Mouse (Mus musculus) forebrain, embryonic 13.5 days (tissue): ENCODE results near the gene Znrf4. TPM values are rescaled to one million over a fixed set of nuclear protein-coding genes. Genes with fewer than 3 reads are reported as not detected.

Experiments used
- ATAC-seq: fragments of 200-750 bp; cut with Nextera tagmentation; 2 replicates; pipeline ENCODE4 v1.8.0; 2017
- H3K27ac ChIP-seq: fragments of 300-500 bp; sonication (generic); 2 replicates; pipeline ENCODE4 v1.5.1; 2015; ENCODE audit warnings: inconsistent platforms, mild to moderate bottlenecking, moderate library complexity
- H3K27me3 ChIP-seq: fragments of 300-500 bp; sonication (generic); 2 replicates; pipeline ENCODE4 v1.6.1; 2015; ENCODE audit warnings: mild to moderate bottlenecking, inconsistent platforms
- H3K36me3 ChIP-seq: fragments of 300-500 bp; sonication (generic); 2 replicates; pipeline ENCODE4 v1.6.1; 2015; ENCODE audit warnings: mild to moderate bottlenecking, inconsistent platforms; ENCODE audit not compliant: poor library complexity, severe bottlenecking
- H3K4me1 ChIP-seq: fragments of 300-500 bp; sonication (generic); 2 replicates; pipeline ENCODE4 v1.6.1; 2015; ENCODE audit warnings: inconsistent platforms
- H3K4me2 ChIP-seq: fragments of 300-500 bp; sonication (generic); 2 replicates; pipeline ENCODE4 v1.6.1; 2015; ENCODE audit warnings: inconsistent platforms, mild to moderate bottlenecking, moderate library complexity
- H3K4me3 ChIP-seq: fragments of 300-500 bp; sonication (generic); 2 replicates; pipeline ENCODE4 v1.5.1; 2015; ENCODE audit warnings: mild to moderate bottlenecking, inconsistent platforms
- H3K9ac ChIP-seq: fragments of 300-500 bp; sonication (generic); 2 replicates; pipeline ENCODE4 v1.6.1; 2015; ENCODE audit warnings: mild to moderate bottlenecking, inconsistent platforms
- H3K9me3 ChIP-seq: fragments of 300-500 bp; sonication (generic); replicated peaks from 2 replicates; pipeline ENCODE4 v1.6.1; 2016; ENCODE audit warnings: inconsistent platforms
- WGBS: fragments of 180-500 bp; shearing (Covaris S2); methylation state at CpG from one replicate; pipeline ENCODE4 v1.1.7; 2015; 5-methylcytosine and 5-hydroxymethylcytosine counted together
- polyA plus RNA-seq: library from polyadenylated mRNA; unstranded; fragments of >200 nt; fragmentation: Nextera tagmentation; extraction: Ambion mirVana; gene quantifications from 2 replicates; pipeline ENCODE4 v1.2.1, GENCODE M21; 2015

The Znrf4 gene
- polyA plus RNA-seq, 1 experiment from 2014 or later: 0.14 TPM

GRCm38 (mm10) chr17:56470571-56470970 lies 41.7 kb downstream of the Znrf4 start:
- H3K4me3 ChIP-seq: peak overlapping the region; percentile 31

DNA sequence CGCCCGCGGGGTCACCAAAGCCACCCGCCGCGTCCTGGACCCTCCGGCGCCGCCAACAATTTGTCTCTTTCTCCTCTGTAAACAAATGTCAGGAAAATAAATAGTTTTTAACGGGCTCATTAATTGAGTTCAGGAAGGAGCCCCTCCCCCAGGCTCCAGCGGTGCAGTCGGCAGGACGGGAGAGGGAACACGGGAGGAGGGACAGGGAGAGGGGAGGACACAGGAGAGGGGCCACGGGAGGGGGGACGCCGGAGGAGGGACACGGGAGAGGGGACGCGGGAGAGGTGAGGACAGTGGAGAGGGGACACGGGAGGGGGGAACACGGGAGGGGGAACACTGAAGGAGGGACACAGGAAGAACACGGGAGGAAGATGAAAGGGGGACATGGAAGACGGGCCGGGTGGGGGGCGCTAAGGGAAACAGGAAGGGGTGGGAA lies 42.2 kb downstream of the Znrf4 start:
- 3% methylated on average over 22 of the region's 26 CpGs for WGBS
- H3K9ac ChIP-seq: peak overlapping the region; percentile 63

More at GRCm38 (mm10) chr17:56470571-56470970, 41.7 kb downstream of the Znrf4 start:
- no peak for ATAC-seq
- 22% methylated on average over 10 of the region's 10 CpGs for WGBS
- Histone ChIP-seq H3K27ac (peak overlapping the region; percentile 99), H3K9me3 (no peaks in the 10 kb centered on the region), H3K4me1 (peaks cover 86% of the 10 kb centered on the region), H3K27me3 (no peaks in the 10 kb centered on the region), H3K4me2 (peak overlapping the region; percentile 99), H3K9ac (peak overlapping the region; percentile 63), H3K36me3 (peaks cover 18% of the 10 kb centered on the region)

GRCm38 (mm10) chr17:56469275-56469674 lies 43.0 kb downstream of the Znrf4 start:
- H3K36me3 ChIP-seq: peaks cover 30% of the 10 kb centered on the region
- peak; percentile 11 for ATAC-seq
- H3K27ac ChIP-seq: peak overlapping the region; percentile 99
- WGBS: 9% methylated on average over 8 of the region's 8 CpGs
- H3K4me3 ChIP-seq: peak overlapping the region; percentile 31
- peak overlapping the region; percentile 63 for H3K9ac ChIP-seq
- peak overlapping the region; percentile 99 for H3K4me2 ChIP-seq
- no peaks in the 10 kb centered on the region for H3K9me3 ChIP-seq
- no peaks in the 10 kb centered on the region for H3K27me3 ChIP-seq
- peaks cover 97% of the 10 kb centered on the region for H3K4me1 ChIP-seq

More for the DNA sequence above, 42.2 kb downstream of the Znrf4 start:
- H3K4me1 ChIP-seq: peaks cover 91% of the 10 kb centered on the region
- H3K4me2 ChIP-seq: peak overlapping the region; percentile 99
- no peaks in the 10 kb centered on the region for H3K9me3 ChIP-seq
- H3K36me3 ChIP-seq: peaks cover 23% of the 10 kb centered on the region
- peak overlapping the region; percentile 31 for H3K4me3 ChIP-seq
- H3K27ac ChIP-seq: peak overlapping the region; percentile 99
- no peaks in the 10 kb centered on the region for H3K27me3 ChIP-seq
- no peak for ATAC-seq

DNA sequence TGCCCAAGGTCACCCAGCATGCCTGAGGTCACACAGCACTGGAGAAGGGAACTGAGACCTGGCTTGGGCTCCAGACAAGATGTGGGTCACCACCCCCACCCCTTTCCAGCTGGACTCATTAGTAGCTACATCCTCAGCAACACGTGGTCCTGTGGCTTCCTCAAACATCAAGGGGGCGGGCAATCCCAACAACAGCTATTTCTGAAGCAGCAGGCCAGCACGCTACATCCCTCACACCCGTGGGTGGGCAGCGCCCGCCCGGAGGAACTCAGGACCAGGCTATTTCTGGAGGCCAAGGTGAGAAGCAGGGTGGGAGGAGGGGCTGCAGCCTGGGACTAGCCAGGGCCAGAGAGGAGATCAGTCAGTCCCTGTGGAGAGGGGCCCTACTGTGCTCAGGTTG lies 43.4 kb downstream of the Znrf4 start:
- Histone ChIP-seq H3K36me3 (peaks cover 30% of the 10 kb centered on the region), H3K27me3 (no peaks in the 10 kb centered on the region), H3K4me3 (peak overlapping the region; percentile 31; the same call in 1 of the 2 replicates), H3K9ac (peak overlapping the region; percentile 63), H3K9me3 (no peaks in the 10 kb centered on the region), H3K27ac (peak overlapping the region; percentile 99), H3K4me1 (peaks cover 97% of the 10 kb centered on the region), H3K4me2 (peak overlapping the region; percentile 99)
- WGBS: 52% methylated on average over 7 of the region's 7 CpGs
- no peak for ATAC-seq

DNA sequence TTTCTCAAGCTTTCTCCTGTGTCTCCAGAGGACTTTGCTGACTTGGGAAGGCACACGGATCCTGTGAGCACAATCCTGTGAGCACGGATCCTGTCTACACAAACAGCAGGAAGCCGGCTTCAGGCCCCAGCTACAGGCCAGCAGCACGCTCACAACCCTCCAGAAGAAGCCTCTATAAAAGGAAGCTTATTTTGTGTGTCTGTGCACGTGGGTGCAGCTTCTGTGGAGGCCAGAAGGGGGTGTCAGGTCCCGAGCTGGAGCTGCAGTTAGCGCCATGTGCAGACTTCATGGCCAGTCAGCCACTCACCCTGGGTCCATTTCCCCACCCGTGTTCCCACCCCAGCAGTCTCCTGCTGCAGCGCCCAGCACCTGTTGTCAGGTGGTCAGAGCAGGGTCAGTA lies 43.9 kb downstream of the Znrf4 start:
- 87% methylated on average over 9 of the region's 9 CpGs for WGBS
- ATAC-seq: no peak
- peak overlapping the region; percentile 18; the same call in 1 of the 2 replicates for H3K4me3 ChIP-seq
- H3K27ac ChIP-seq: peak overlapping the region; percentile 99
- H3K4me2 ChIP-seq: peak overlapping the region; percentile 99; the same call in 1 of the 2 replicates
- peaks cover 97% of the 10 kb centered on the region for H3K4me1 ChIP-seq
- H3K9ac ChIP-seq: peak overlapping the region; percentile 63; the same call in 1 of the 2 replicates
- no peaks in the 10 kb centered on the region for H3K27me3 ChIP-seq
- H3K36me3 ChIP-seq: peaks cover 30% of the 10 kb centered on the region
- no peaks in the 10 kb centered on the region for H3K9me3 ChIP-seq

GRCm38 (mm10) chr17:56467456-56467884 lies 44.8 kb downstream of the Znrf4 start:
- no peaks in the 10 kb centered on the region for H3K27me3 ChIP-seq
- peak overlapping the region; percentile 99 for H3K27ac ChIP-seq
- peak; percentile 80 for ATAC-seq
- peak overlapping the region; percentile 61 for H3K9ac ChIP-seq
- H3K4me2 ChIP-seq: peak overlapping the region; percentile 99
- H3K36me3 ChIP-seq: peaks cover 30% of the 10 kb centered on the region
- peak overlapping the region; percentile 18 for H3K4me3 ChIP-seq
- peaks cover 97% of the 10 kb centered on the region for H3K4me1 ChIP-seq
- 6% methylated on average over 6 of the region's 7 CpGs for WGBS
- H3K9me3 ChIP-seq: no peaks in the 10 kb centered on the region

DNA sequence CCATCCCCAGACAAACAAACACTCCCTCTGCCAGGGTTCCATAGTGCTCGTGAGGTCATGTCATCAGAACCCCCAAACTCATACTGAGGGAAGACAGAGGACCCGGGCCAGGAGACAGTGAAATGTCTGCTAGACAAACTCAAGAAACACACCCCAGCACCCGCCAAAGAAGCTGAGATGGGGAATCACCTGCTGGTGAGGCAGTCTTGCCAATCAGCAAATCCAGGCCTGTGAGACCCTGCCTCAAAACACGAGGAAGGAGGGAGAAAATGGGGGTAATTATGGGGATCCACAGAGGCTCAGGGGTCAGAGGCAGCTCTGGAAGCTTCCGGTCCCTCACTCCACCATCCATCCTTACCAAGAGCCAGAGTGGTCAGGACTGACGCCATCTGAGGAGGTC lies 45.5 kb downstream of the Znrf4 start:
- Histone ChIP-seq H3K9me3 (no peaks in the 10 kb centered on the region), H3K36me3 (peaks cover 30% of the 10 kb centered on the region), H3K4me3 (peak overlapping the region; percentile 14; the same call in 1 of the 2 replicates), H3K9ac (peak overlapping the region; percentile 61), H3K27ac (peak overlapping the region; percentile 99), H3K4me1 (peaks cover 95% of the 10 kb centered on the region), H3K4me2 (peak overlapping the region; percentile 99), H3K27me3 (no peaks in the 10 kb centered on the region)
- no peak for ATAC-seq
- WGBS: 40% methylated on average over 6 of the region's 6 CpGs

DNA sequence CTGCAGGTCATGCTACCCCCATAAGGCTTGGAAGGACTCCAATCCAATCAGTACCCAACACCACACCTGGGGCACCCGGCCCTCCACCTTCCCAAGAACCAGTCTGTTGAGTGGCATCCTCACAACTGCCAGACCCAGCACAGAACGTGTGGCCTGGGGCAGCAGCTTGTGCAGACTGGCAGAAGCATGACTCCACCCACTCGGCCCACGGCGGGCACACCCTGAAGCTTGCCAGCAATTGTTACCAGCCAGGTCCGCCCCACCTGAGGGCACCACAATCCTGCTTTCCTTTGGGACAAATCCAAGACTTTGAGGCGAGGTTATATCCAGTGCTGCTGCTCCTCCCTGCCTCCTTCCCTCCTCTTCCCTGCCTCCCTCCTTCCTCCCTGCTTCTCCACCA lies 47.4 kb downstream of the Znrf4 start:
- H3K9me3 ChIP-seq: no peaks in the 10 kb centered on the region
- H3K4me2 ChIP-seq: peak overlapping the region; percentile 14; the same call in 1 of the 2 replicates
- WGBS: 66% methylated on average over 7 of the region's 7 CpGs
- H3K27ac ChIP-seq: peak overlapping the region; percentile 99
- no peak overlapping the region for H3K4me3 ChIP-seq
- peaks cover 32% of the 10 kb centered on the region for H3K36me3 ChIP-seq
- no peak for ATAC-seq
- H3K27me3 ChIP-seq: no peaks in the 10 kb centered on the region
- H3K4me1 ChIP-seq: peaks cover 95% of the 10 kb centered on the region
- peak overlapping the region; percentile 37 for H3K9ac ChIP-seq

DNA sequence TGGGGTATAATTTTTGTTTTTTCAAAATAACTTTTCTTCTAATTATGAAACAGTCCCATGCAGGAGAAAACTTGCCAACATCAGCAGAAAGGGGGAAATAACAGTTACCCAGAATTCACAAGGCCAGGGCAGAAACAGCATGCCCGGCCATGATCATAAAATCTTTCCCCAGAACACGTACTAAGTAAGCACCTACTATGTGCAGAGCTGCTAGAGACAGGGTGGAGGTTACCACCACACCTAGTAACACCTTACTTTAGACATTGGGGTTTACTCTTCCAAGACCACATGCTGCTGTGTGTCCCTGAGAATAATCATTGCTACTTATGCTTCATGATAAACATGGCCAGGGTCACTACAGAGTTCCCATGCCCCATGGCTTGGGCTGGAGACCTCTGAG lies 47.9 kb downstream of the Znrf4 start:
- peak overlapping the region; percentile 40; the same call in 1 of the 2 replicates for H3K27ac ChIP-seq
- no peak for ATAC-seq
- no peaks in the 10 kb centered on the region for H3K9me3 ChIP-seq
- H3K4me1 ChIP-seq: peaks cover 95% of the 10 kb centered on the region
- H3K36me3 ChIP-seq: peaks cover 31% of the 10 kb centered on the region
- H3K4me2 ChIP-seq: 0 out of 2 replicates have a peak overlapping the region, but pooled peaks have one; percentile 14
- peak overlapping the region; percentile 37; the same call in 1 of the 2 replicates for H3K9ac ChIP-seq
- 94% methylated on average over 2 of the region's 2 CpGs for WGBS
- H3K4me3 ChIP-seq: no peak overlapping the region
- H3K27me3 ChIP-seq: no peaks in the 10 kb centered on the region

- H3K4me3 ChIP-seq: peak overlapping the region; percentile 57; the same call in 1 of the 2 replicates
- peaks cover 30% of the 10 kb centered on the region for H3K36me3 ChIP-seq
- H3K9ac ChIP-seq: peak overlapping the region; percentile 77; the same call in 1 of the 2 replicates
- 55% methylated on average over 1 of the region's 1 CpGs for WGBS
- H3K4me2 ChIP-seq: peak overlapping the region; percentile 93
- ATAC-seq: no peak
- H3K9me3 ChIP-seq: no peaks in the 10 kb centered on the region
- peaks cover 95% of the 10 kb centered on the region for H3K4me1 ChIP-seq
- peak overlapping the region; percentile 94 for H3K27ac ChIP-seq
- H3K27me3 ChIP-seq: no peaks in the 10 kb centered on the region
Observed at GRCm38 (mm10) chr17:56463500-56463899, 48.7 kb downstream of the Znrf4 start.

DNA sequence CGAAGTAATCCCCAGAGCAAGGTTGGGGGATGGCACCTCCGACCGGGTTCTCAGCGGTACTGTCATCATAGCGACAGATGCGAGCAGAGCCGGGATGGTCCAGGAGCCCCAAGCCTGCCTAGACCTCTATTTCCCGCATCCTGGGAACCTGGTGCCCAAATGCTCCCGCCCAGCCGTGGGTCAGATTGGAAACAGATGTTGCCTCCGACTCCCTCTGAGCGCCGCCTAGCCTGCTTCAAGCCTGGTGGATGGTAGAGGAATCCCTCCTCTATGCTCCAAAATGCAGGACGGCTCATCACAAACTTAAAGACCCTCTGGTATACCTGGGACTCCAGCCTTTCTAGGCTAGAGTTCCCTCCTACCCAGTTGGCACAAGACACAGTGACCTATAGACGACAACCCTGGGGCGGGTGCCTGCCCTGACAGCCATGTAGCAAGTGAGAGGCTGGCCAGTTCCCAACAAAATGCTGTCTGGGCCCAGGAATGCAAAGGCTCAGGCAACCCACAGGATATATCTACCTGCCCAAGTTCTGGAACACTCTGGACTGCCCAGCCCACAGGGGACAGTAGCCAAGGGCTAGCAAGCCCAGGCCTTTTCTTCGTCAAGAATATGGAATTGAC lies 49.3 kb downstream of the Znrf4 start:
- Histone ChIP-seq H3K27me3 (no peaks in the 10 kb centered on the region), H3K4me1 (peaks cover 95% of the 10 kb centered on the region)
- WGBS: 2% methylated on average over 17 of the region's 17 CpGs

More for the DNA sequence above, 49.3 kb downstream of the Znrf4 start:
- ATAC-seq: no peak
- Histone ChIP-seq H3K27ac (peak overlapping the region; percentile 94), H3K4me3 (peak overlapping the region; percentile 57), H3K9me3 (no peaks in the 10 kb centered on the region), H3K36me3 (peaks cover 30% of the 10 kb centered on the region), H3K9ac (peak overlapping the region; percentile 77), H3K4me2 (peak overlapping the region; percentile 93)
